Mouse (Mus musculus): ENCODE measurements around the gene Bin2. TPM values are rescaled to one million over a fixed set of nuclear protein-coding genes. Genes with fewer than 3 reads are reported as not detected.

Gene Bin2
- 3.8 and 7.3 TPM in 2 replicates for polyA plus RNA-seq (2015; fragmentation: Nextera tagmentation; extraction: Ambion mirVana)

- 90% methylated on average over 20 of the region's 20 CpGs for WGBS
- ATAC-seq (ENCODE audit: borderline replicate concordance, extremely low read depth, low FRiP score, low TSS enrichment) = no peak
- Histone ChIP-seq H3K27me3 (no peaks in the 10 kb centered on the region), H3K36me3 (no peaks in the 10 kb centered on the region), H3K9me3 (no peaks in the 10 kb centered on the region), H3K9ac (no peak within 1 kb of the TSS), H3K4me2 (no peak within 1 kb of the TSS), H3K4me3 (peak within 1 kb of the TSS; percentile 10; the same call in 1 of the 2 replicates), H3K27ac (no peak within 1 kb of the TSS), H3K4me1 (peaks cover 21% of the 10 kb centered on the region)
These were observed at the start of gene Bin2 for GRCm38 (mm10) chr15:100669337-100669736. Gene Bin2 (minus strand): TSS chr15:100669553.

- H3K4me2 ChIP-seq = no peak overlapping the region
- no peak overlapping the region for H3K27ac ChIP-seq
- no peaks in the 10 kb centered on the region for H3K4me1 ChIP-seq
- H3K27me3 ChIP-seq = peaks cover under 1% of the 10 kb centered on the region; the same call in 1 of the 2 replicates
- H3K36me3 ChIP-seq = no peaks in the 10 kb centered on the region
- ATAC-seq (ENCODE audit: borderline replicate concordance, extremely low read depth, low FRiP score, low TSS enrichment) = no peak
- H3K9me3 ChIP-seq = no peaks in the 10 kb centered on the region
- H3K9ac ChIP-seq = no peak overlapping the region
- 77% methylated on average over 11 of the region's 11 CpGs for WGBS
- H3K4me3 ChIP-seq = no peak overlapping the region
These were observed 49.2 kb upstream of the Bin2 start for GRCm38 (mm10) chr15:100718572-100718971.

GRCm38 (mm10) chr15:100717933-100718332 is 48.6 kb upstream of the Bin2 start:
- H3K27ac ChIP-seq = no peak overlapping the region
- H3K36me3 ChIP-seq = no peaks in the 10 kb centered on the region
- WGBS = 68% methylated on average over 6 of the region's 6 CpGs
- no peak overlapping the region for H3K4me2 ChIP-seq
- no peaks in the 10 kb centered on the region for H3K4me1 ChIP-seq
- no peak overlapping the region for H3K4me3 ChIP-seq
- no peaks in the 10 kb centered on the region for H3K9me3 ChIP-seq
- no peaks in the 10 kb centered on the region for H3K27me3 ChIP-seq
- ATAC-seq (ENCODE audit: borderline replicate concordance, extremely low read depth, low FRiP score, low TSS enrichment) = no peak
- no peak overlapping the region for H3K9ac ChIP-seq

GRCm38 (mm10) chr15:100715399-100715993 is 46.1 kb upstream of the Bin2 start:
- WGBS = 62% methylated on average over 9 of the region's 9 CpGs
- no peak for ATAC-seq (ENCODE audit: borderline replicate concordance, extremely low read depth, low FRiP score, low TSS enrichment)
- H3K9ac ChIP-seq = no peak overlapping the region

GRCm38 (mm10) chr15:100714470-100714869 is 45.1 kb upstream of the Bin2 start:
- no peak overlapping the region for H3K9ac ChIP-seq
- H3K36me3 ChIP-seq = no peaks in the 10 kb centered on the region
- no peaks in the 10 kb centered on the region for H3K9me3 ChIP-seq
- H3K27ac ChIP-seq = no peak overlapping the region
- H3K4me3 ChIP-seq = no peak overlapping the region
- 79% methylated on average over 8 of the region's 8 CpGs for WGBS
- H3K4me1 ChIP-seq = no peaks in the 10 kb centered on the region
- no peaks in the 10 kb centered on the region for H3K27me3 ChIP-seq
- no peak for ATAC-seq (ENCODE audit: borderline replicate concordance, extremely low read depth, low FRiP score, low TSS enrichment)
- H3K4me2 ChIP-seq = no peak overlapping the region

More at GRCm38 (mm10) chr15:100715399-100715993, 46.1 kb upstream of the Bin2 start:
- Histone ChIP-seq H3K36me3 (no peaks in the 10 kb centered on the region), H3K27ac (no peak overlapping the region), H3K4me3 (no peak overlapping the region), H3K4me2 (no peak overlapping the region), H3K9me3 (no peaks in the 10 kb centered on the region), H3K27me3 (no peaks in the 10 kb centered on the region), H3K4me1 (no peaks in the 10 kb centered on the region)

- Histone ChIP-seq H3K4me3 (no peak overlapping the region), H3K9me3 (no peaks in the 10 kb centered on the region), H3K27ac (no peak overlapping the region), H3K4me2 (no peak overlapping the region), H3K9ac (no peak overlapping the region), H3K27me3 (0 out of 2 replicates have a peak, but pooled peaks cover 4% of the 10 kb centered on the region), H3K36me3 (no peaks in the 10 kb centered on the region), H3K4me1 (no peaks in the 10 kb centered on the region)
- 40% methylated on average over 6 of the region's 6 CpGs for WGBS
- ATAC-seq (ENCODE audit: borderline replicate concordance, extremely low read depth, low FRiP score, low TSS enrichment) = no peak
These were observed 41.5 kb upstream of the Bin2 start for GRCm38 (mm10) chr15:100710838-100711237.

- Histone ChIP-seq H3K9ac (no peak overlapping the region), H3K27me3 (peaks cover 18% of the 10 kb centered on the region), H3K4me3 (no peak overlapping the region), H3K36me3 (no peaks in the 10 kb centered on the region), H3K9me3 (no peaks in the 10 kb centered on the region), H3K27ac (no peak overlapping the region), H3K4me2 (no peak overlapping the region), H3K4me1 (no peaks in the 10 kb centered on the region)
- 62% methylated on average over 8 of the region's 8 CpGs for WGBS
- no peak for ATAC-seq (ENCODE audit: borderline replicate concordance, extremely low read depth, low FRiP score, low TSS enrichment)
These were observed 39.2 kb upstream of the Bin2 start for GRCm38 (mm10) chr15:100708433-100709078.

GRCm38 (mm10) chr15:100706226-100706625 is 36.9 kb upstream of the Bin2 start:
- peaks cover 28% of the 10 kb centered on the region for H3K27me3 ChIP-seq
- H3K9me3 ChIP-seq = no peaks in the 10 kb centered on the region
- no peak overlapping the region for H3K4me3 ChIP-seq
- no peaks in the 10 kb centered on the region for H3K4me1 ChIP-seq
- WGBS = 59% methylated on average over 8 of the region's 8 CpGs
- H3K4me2 ChIP-seq = no peak overlapping the region
- no peak for ATAC-seq (ENCODE audit: borderline replicate concordance, extremely low read depth, low FRiP score, low TSS enrichment)
- H3K9ac ChIP-seq = no peak overlapping the region
- no peaks in the 10 kb centered on the region for H3K36me3 ChIP-seq
- H3K27ac ChIP-seq = no peak overlapping the region

GRCm38 (mm10) chr15:100705376-100705775 is 36.0 kb upstream of the Bin2 start:
- Histone ChIP-seq H3K27me3 (peaks cover 28% of the 10 kb centered on the region), H3K4me1 (no peaks in the 10 kb centered on the region), H3K36me3 (no peaks in the 10 kb centered on the region), H3K9ac (no peak overlapping the region), H3K27ac (no peak overlapping the region), H3K4me3 (no peak overlapping the region), H3K4me2 (no peak overlapping the region), H3K9me3 (no peaks in the 10 kb centered on the region)
- no peak for ATAC-seq (ENCODE audit: borderline replicate concordance, extremely low read depth, low FRiP score, low TSS enrichment)
- 84% methylated on average over 1 of the region's 1 CpGs for WGBS

GRCm38 (mm10) chr15:100703913-100704312 is 34.6 kb upstream of the Bin2 start:
- Histone ChIP-seq H3K4me1 (no peaks in the 10 kb centered on the region), H3K27me3 (peaks cover 28% of the 10 kb centered on the region), H3K4me2 (peak overlapping the region; percentile 18; the same call in 1 of the 2 replicates), H3K4me3 (no peak overlapping the region), H3K9ac (no peak overlapping the region), H3K36me3 (no peaks in the 10 kb centered on the region), H3K27ac (no peak overlapping the region), H3K9me3 (no peaks in the 10 kb centered on the region)
- 5% methylated on average over 17 of the region's 17 CpGs for WGBS
- no peak for ATAC-seq (ENCODE audit: borderline replicate concordance, extremely low read depth, low FRiP score, low TSS enrichment)

- H3K4me1 ChIP-seq = no peaks in the 10 kb centered on the region
- no peak overlapping the region for H3K27ac ChIP-seq
- no peak overlapping the region for H3K9ac ChIP-seq
- H3K9me3 ChIP-seq = no peaks in the 10 kb centered on the region
- ATAC-seq (ENCODE audit: borderline replicate concordance, extremely low read depth, low FRiP score, low TSS enrichment) = no peak
- H3K4me3 ChIP-seq = no peak overlapping the region
- H3K27me3 ChIP-seq = peaks cover 28% of the 10 kb centered on the region
- H3K4me2 ChIP-seq = no peak overlapping the region
- H3K36me3 ChIP-seq = no peaks in the 10 kb centered on the region
- WGBS = 63% methylated on average over 6 of the region's 6 CpGs
These were observed 32.5 kb upstream of the Bin2 start for GRCm38 (mm10) chr15:100701856-100702255.

GRCm38 (mm10) chr15:100701108-100701507 is 31.8 kb upstream of the Bin2 start:
- Histone ChIP-seq H3K4me3 (no peak overlapping the region), H3K27ac (no peak overlapping the region), H3K27me3 (peaks cover 27% of the 10 kb centered on the region), H3K9me3 (no peaks in the 10 kb centered on the region), H3K9ac (no peak overlapping the region), H3K4me1 (no peaks in the 10 kb centered on the region), H3K4me2 (no peak overlapping the region), H3K36me3 (no peaks in the 10 kb centered on the region)
- no peak for ATAC-seq (ENCODE audit: borderline replicate concordance, extremely low read depth, low FRiP score, low TSS enrichment)
- WGBS = 58% methylated on average over 10 of the region's 10 CpGs
